Mouse (Mus musculus) skeletal muscle tissue, postnatal 0 days (tissue): ENCODE measurements around the gene Epdr1. TPM values are rescaled to one million over a fixed set of nuclear protein-coding genes. Genes with fewer than 3 reads are reported as not detected.

Experiments
- polyA plus RNA-seq: library from polyadenylated mRNA; unstranded; fragments of >200 nt; fragmentation: Nextera tagmentation; extraction: Ambion mirVana; gene quantifications from 2 replicates; pipeline ENCODE4 v1.2.1, GENCODE M21; 2015

Gene Epdr1
- polyA plus RNA-seq = 51.6 and 53.2 TPM in 2 replicates

DNA sequence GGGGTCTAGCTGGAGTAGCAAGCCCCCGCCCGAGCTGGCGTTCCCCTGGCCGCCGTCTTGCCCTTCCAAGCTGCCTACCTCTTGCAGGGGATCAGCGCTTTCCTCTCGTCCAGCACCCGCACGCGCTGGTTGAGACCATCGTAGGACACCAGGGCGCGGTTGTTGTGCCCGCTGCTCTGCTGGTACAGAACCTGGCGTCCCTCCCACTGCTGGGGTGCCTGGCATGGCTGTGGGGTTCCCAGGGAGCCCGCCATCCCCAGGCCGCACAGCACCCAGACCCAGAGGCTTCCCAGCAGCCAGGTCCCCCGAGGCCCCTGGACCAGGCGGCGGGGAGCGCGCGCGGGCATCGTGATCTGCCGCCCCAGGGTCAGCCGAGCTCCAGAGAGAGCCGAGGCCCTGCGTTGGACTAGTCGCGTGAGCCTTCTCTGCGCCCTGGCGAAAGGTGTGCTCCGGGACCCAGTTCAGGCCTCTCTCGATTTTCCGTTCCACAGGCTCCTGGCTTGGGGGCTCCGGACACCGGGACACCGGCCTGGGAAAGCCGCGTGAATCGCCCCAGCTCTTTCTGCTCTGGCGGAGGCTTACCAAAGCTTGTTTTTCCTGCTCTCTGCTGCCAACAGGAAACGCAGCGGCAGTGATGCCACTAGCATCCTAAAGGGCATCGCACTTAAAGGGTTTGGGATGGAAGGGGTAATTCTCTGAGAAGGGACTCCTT lies at the start of gene Epdr1:
Gene Epdr1, minus strand, starts transcription at position 712 of the 712 bp plus-strand sequence.

GRCm38 (mm10) chr13:19622573-19623227 lies 3.0 kb upstream of the Epdr1 start, which contains the start of gene Sfrp4:
Sfrp4 (plus strand) TSS chr13:19623104.

Other genes starting within 250 kb of the Epdr1 start
- 40.5 and 44.0 TPM in 2 replicates for gene Stard3nl, start 224.1 kb downstream of the Epdr1 start, polyA plus RNA-seq
- gene Sfrp4, start 3.2 kb upstream of the Epdr1 start, polyA plus RNA-seq = 21.2 and 27.3 TPM in 2 replicates
- gene Nme8, start 77.9 kb upstream of the Epdr1 start, polyA plus RNA-seq = not detected in 2 replicates
- gene Gpr141, start 204.3 kb upstream of the Epdr1 start, polyA plus RNA-seq = 0.32 and 0.35 TPM in 2 replicates